Mouse (Mus musculus) embryonic stem cell, embryonic (primary cell): ENCODE measurements around the gene Osbpl7.

Source experiments
- CTCF ChIA-PET, 4 experiments: fragments of 300-600 bp in 2 of 4; fragments of 350-600 bp in 2 of 4; sonication (Branson Sonifier 250); formaldehyde crosslinking; loops; one replicate each; lab custom pipeline; 2022; ENCODE audit warnings: inconsistent platforms in 2 of 4; lab: Charles Lee
- POLR2A ChIA-PET, 4 experiments: fragments of 300-600 bp in 2 of 4; fragments of 350-600 bp in 2 of 4; sonication (Branson Sonifier 250); formaldehyde crosslinking; loops; one replicate each; lab custom pipeline; 2022; ENCODE audit warnings: antibody characterized with exemption in 4 of 4, inconsistent platforms in 1 of 4; lab: Charles Lee

The Osbpl7 gene

GRCm38 (mm10) chr11:97029686-97030417 is 20.6 kb upstream of the Osbpl7 start, which contains the start of gene Scrn2:
TSS of gene Scrn2 (plus strand) at chr11:97029938.
- ChIA-PET CTCF (interaction anchor here (0.5 to 3.8 kb wide), 56 partner anchors 8 to 1560 kb away, joined by 3 to 25 read pairs (median 4); partner anchors contain the start of genes Cdk5rap3 (in 3 of the 4), Lrrc46 (in 3 of the 4), Mrpl10 (in 3 of the 4) and Osbpl7 (in 1 of the 4)), POLR2A (interaction anchor here in 3 of 4 experiments (0.5 to 5.5 kb wide), 47 partner anchors 8 to 280 kb away, joined by 3 to 32 read pairs (median 4); partner anchors contain the start of genes Lrrc46 (in 3 of the 3), Mrpl10 (in 3 of the 3), Cdk5rap3 (in 2 of the 3) and Osbpl7 (in 2 of the 3))

- CTCF ChIA-PET = interaction anchor here (0.5 to 3.8 kb wide), 37 partner anchors 9 to 1263 kb away, joined by 3 to 25 read pairs (median 4); partner anchors contain the start of genes Lrrc46 (in 3 of the 4), Mrpl10 (in 3 of the 4), Cdk5rap3 (in 2 of the 4) and Osbpl7 (in 1 of the 4)
- POLR2A ChIA-PET = interaction anchor here (0.6 to 5.5 kb wide), 29 partner anchors 8 to 642 kb away, joined by 3 to 32 read pairs (median 5); partner anchors contain the start of genes Lrrc46 (in 2 of the 4), Mrpl10 (in 2 of the 4), Cdk5rap3 (in 1 of the 4) and Nfe2l1 (in 1 of the 4)
Observed at GRCm38 (mm10) chr11:97030426-97030825, 20.0 kb upstream of the Osbpl7 start.

GRCm38 (mm10) chr11:97031977-97032376 is 18.5 kb upstream of the Osbpl7 start:
- CTCF ChIA-PET = interaction anchor here in 2 of 4 experiments (0.5 to 3.6 kb wide), 4 partner anchors 9 to 266 kb away, joined by 3 to 25 read pairs (median 3); partner anchors contain the start of genes Lrrc46 (in 1 of the 2) and Mrpl10 (in 1 of the 2)
- POLR2A ChIA-PET = interaction anchor here in 1 of 4 experiments (5.5 kb wide), 1 partner anchor 9 kb away, joined by 32 read pairs; the partner anchor contains the start of genes Lrrc46 and Mrpl10

DNA sequence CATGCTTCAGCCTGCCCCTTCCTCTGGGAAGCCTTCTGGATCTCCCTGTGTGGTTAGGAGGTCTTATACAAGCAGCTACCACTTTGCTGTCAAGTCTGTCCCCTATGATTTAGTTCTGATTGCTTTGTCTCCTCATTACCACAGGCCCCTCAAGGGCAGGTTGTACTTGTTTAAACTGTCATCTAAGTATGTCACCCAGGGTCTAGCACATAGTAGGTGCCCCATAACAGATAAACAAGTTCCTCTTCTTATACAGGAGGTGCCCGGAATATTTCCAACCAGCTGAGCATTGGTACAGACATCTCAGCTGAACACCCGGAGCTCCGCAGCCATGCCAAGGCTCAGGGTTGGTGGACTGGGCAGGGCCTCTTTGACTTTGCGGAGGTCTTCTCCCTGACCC is 17.9 kb upstream of the Osbpl7 start:
- CTCF ChIA-PET = interaction anchor here in 1 of 4 experiments (0.5 to 1.0 kb wide), 2 partner anchors 9 to 265 kb away, joined by 3 read pairs; partner anchors contain the start of genes Lrrc46 and Mrpl10
- POLR2A ChIA-PET = interaction anchor here in 1 of 4 experiments (0.5 to 5.5 kb wide), 2 partner anchors 9 to 218 kb away, joined by 3 to 32 read pairs; partner anchors contain the start of genes Lrrc46 and Mrpl10

DNA sequence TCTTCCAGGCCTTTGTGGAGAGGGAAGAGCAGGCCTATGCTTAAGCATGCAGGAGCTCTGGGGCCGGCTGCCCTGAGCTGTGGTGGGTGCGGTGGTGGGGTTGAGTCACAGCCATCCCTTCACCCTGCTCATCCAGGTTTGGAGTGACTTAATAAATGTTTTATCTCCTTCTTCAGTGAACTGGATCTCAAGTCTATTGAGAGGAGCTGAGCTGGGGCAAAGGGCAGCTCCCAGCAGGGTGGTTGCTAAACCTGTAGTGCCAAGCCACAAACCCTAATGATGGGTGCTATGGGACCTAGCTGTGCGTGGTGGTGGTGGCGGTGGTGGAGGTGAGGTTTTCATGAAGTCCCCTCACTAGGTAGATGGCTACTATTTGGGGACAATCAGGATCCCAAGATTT is 16.6 kb upstream of the Osbpl7 start:
- POLR2A ChIA-PET = interaction anchor here in 3 of 4 experiments (0.7 to 3.6 kb wide), 5 partner anchors 8 to 125 kb away, joined by 3 to 14 read pairs (median 3); no protein-coding TSS in a partner anchor
- CTCF ChIA-PET = interaction anchor here in 3 of 4 experiments (0.6 to 3.3 kb wide), 7 partner anchors 8 to 82 kb away, joined by 3 to 18 read pairs (median 3); no protein-coding TSS in a partner anchor

GRCm38 (mm10) chr11:97036141-97036540 is 14.3 kb upstream of the Osbpl7 start:
- ChIA-PET POLR2A (interaction anchor here in 3 of 4 experiments (0.8 to 3.6 kb wide), 6 partner anchors 10 to 84 kb away, joined by 3 to 14 read pairs (median 4); no protein-coding TSS in a partner anchor), CTCF (interaction anchor here in 3 of 4 experiments (0.9 to 3.3 kb wide), 6 partner anchors 9 to 80 kb away, joined by 3 to 18 read pairs (median 4); no protein-coding TSS in a partner anchor)

DNA sequence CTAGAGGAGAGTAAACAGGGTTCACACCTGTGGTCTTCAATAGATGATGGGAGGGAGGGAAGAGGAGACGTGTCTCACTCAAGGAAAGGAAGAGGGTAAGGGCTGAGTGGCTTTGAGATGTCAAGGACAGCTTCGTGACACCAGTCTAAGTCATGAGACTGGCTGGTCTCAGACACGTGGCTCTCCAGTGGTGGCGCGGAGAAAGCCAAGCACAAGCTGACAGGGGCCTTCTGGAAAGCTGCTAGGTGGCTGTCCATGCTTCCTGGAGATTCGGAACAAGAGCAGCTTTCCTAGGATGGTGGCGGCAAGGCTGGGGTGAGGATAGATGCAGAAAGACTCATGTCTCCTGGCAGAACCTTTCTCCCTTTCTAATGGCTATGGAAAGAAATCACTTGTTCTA is 11.5 kb upstream of the Osbpl7 start:
- ChIA-PET POLR2A (interaction anchor here in 3 of 4 experiments (0.5 to 4.2 kb wide), 19 partner anchors 9 to 1032 kb away, joined by 3 to 38 read pairs (median 5); partner anchors contain the start of genes Osbpl7 (in 2 of the 3), Scrn2 (in 2 of the 3) and Mllt6 (in 1 of the 3)), CTCF (interaction anchor here (0.6 to 4.2 kb wide), 13 partner anchors 9 to 292 kb away, joined by 3 to 37 read pairs (median 5); partner anchors contain the start of genes Scrn2 (in 3 of the 4) and Osbpl7 (in 1 of the 4))

DNA sequence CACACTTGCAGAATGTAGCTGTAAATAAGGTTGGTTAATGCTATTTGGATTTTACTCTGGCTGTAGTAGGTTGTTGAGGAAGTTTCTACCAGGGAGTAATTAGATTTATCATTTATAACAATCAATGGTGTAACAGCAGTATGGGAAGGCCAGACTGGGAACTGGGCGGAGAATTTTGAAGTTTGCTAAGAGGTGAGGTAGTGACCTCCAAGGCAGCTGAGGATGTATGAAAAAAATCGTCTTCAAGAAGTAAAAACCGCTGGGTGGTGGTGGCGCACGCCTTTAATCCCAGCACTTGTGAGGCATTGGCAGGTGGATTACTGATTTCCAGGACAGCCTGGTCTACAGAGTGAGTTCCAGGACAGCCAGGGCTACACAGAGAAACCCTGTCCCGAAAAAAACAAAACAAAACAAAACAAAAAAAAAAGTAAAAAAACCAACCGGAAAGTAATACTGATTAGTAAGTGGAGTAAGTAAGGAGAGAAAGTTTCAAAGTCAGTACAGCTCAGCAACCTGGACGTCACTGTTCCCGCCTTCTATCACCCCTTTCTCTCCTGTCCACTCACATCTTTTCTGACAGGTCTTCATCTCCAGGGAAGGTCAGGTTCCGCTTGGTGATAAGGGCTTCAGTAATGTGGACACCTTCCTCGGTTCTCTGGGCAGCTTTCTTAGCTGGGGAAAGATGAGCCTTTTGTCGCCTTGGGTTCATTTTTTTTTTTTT is 10.0 kb upstream of the Osbpl7 start:
- POLR2A ChIA-PET = interaction anchor here (0.6 to 4.2 kb wide), 64 partner anchors 10 to 1728 kb away, joined by 3 to 38 read pairs (median 4); partner anchors contain the start of genes Scrn2 (in 3 of the 4), Kpnb1 (in 2 of the 4), Osbpl7 (in 2 of the 4) and Cdk5rap3 (in 1 of the 4)
- CTCF ChIA-PET = interaction anchor here (0.6 to 4.2 kb wide), 26 partner anchors 10 to 1163 kb away, joined by 3 to 37 read pairs (median 6); partner anchors contain the start of genes Scrn2 (in 2 of the 4) and Osbpl7 (in 1 of the 4)

DNA sequence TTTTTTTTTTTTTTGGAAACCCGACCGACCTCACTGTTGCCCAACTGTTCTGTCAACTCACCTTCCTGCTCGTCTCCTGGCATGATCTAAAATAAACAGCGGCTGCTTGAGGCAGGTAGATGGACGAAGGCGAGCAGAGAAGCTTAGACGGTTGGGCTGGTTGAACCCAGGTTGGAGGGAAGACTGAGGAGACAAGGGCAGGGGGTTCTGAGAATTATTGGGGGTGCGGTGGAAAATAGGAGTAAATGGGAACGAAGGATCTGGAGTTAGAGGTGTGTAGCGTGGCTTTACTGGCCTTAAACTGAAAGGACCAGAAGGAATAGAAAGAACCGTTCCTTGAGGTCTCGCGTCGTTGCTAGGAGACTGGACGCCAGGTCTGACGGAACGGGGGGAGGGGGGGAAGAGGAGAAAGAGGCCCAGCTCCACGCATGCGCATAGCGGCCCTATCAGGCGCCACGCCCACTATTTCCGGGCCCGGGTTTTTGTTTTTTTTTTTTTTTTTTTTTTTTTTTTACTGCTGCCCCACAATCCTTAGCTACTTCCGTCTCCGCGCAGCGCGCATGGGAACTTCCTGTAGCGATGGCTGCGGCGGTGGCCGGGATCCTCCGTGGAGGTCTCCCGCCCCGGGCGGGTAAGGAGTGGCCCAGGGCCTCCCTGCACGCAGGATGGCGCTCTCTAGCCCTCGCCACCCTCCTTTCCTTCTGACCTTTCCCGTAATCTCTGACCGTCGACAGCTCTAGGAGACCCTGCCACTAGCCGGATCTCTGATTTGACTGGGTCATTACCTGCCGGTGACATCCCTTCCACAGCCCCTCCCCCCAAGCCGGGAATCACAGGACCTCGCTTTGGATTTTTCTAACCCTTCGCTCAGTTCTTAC is 9.2 kb upstream of the Osbpl7 start, which contains the start of the genes Lrrc46 and Mrpl10:
Gene Lrrc46, minus strand, starts transcription at position 386 of the 878 bp plus-strand sequence.
Gene Mrpl10, plus strand, starts transcription at position 539 of the 878 bp plus-strand sequence.
- POLR2A ChIA-PET = interaction anchor here (0.6 to 4.2 kb wide), 88 partner anchors 9 to 1794 kb away, joined by 3 to 38 read pairs (median 4); partner anchors contain the start of genes Scrn2 (in 3 of the 4), Cdk5rap3 (in 2 of the 4), Kpnb1 (in 2 of the 4) and Osbpl7 (in 2 of the 4)
- CTCF ChIA-PET = interaction anchor here (0.5 to 4.2 kb wide), 41 partner anchors 9 to 1162 kb away, joined by 3 to 37 read pairs (median 4); partner anchors contain the start of genes Scrn2 (in 3 of the 4), Cdk5rap3 (in 1 of the 4) and Osbpl7 (in 1 of the 4)

- ChIA-PET POLR2A (interaction anchor here in 2 of 4 experiments (0.9 to 2.1 kb wide), 10 partner anchors 15 to 349 kb away, joined by 3 to 8 read pairs (median 4); partner anchors contain the start of gene Scrn2 (in 2 of the 2)), CTCF (interaction anchor here (0.5 to 2.3 kb wide), 23 partner anchors 9 to 883 kb away, joined by 3 to 20 read pairs (median 4); partner anchors contain the start of genes Cdk5rap3 (in 1 of the 4), Pnpo (in 1 of the 4) and Scrn2 (in 1 of the 4))
Observed at GRCm38 (mm10) chr11:97044902-97045301, 5.5 kb upstream of the Osbpl7 start.

DNA sequence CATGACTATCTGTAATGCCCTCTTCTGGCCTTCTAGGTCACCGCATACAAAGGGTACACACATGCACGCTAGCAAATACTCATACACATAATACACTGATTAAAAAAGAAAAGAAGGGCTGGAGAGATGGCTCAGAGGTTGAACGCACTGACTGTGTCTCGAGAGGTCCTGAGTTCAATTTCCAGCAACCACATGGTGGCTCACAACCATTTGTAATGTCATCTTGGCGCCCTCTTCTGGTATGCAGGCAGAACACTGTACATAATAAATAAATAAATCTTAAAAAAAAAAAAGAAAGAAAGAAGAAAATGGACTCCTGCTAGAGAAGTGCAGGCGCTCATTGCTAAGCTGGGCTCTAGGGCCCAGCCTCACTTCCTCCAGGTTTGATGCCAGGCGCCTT is 4.6 kb upstream of the Osbpl7 start:
- POLR2A ChIA-PET = interaction anchor here in 2 of 4 experiments (0.6 to 2.1 kb wide), 16 partner anchors 13 to 144 kb away, joined by 3 to 8 read pairs (median 3); partner anchors contain the start of genes Scrn2 (in 2 of the 2) and Cdk5rap3 (in 1 of the 2)
- CTCF ChIA-PET = interaction anchor here (0.5 to 2.3 kb wide), 39 partner anchors 10 to 624 kb away, joined by 3 to 20 read pairs (median 3); partner anchors contain the start of genes Cdk5rap3 (in 2 of the 4), Scrn2 (in 2 of the 4), Pnpo (in 1 of the 4) and Sp2 (in 1 of the 4)

DNA sequence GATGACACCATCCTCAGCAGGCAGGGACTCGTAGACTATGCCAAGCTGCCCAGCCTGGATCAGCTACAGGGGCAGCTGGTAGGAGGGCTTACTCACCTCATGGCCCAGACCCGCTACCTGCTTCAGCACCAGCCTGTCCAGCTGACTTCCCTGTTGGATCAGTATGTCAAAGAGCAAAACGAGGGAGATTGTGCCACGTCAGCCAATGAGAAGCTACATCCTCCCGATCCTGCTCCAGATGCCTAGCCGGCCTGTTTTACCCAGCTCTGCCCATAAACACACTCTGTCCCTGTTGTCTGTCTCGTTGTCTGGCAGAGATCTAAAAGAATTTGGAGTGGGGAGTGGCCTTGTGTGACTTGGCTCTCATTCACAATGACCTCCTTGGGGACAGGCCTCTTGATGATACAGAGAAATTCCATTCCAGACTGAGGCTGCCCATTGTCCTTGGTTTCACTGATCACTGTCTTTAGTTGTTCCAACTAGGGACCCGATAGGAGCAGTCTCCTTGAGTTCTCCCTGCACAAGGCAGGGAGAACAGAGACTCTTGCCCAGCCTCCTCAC is 2.3 kb upstream of the Osbpl7 start:
- CTCF ChIA-PET = interaction anchor here in 1 of 4 experiments (1.0 kb wide), 1 partner anchor 19 kb away, joined by 3 read pairs; no protein-coding TSS in a partner anchor

GRCm38 (mm10) chr11:97049492-97050085 is 839 bp upstream of the Osbpl7 start:
- ChIA-PET CTCF (interaction anchor here in 2 of 4 experiments (0.8 to 1.9 kb wide), 3 partner anchors 19 to 133 kb away, joined by 3 to 5 read pairs (median 3); partner anchors contain the start of gene Cdk5rap3 (in 1 of the 2)), POLR2A (interaction anchor here in 2 of 4 experiments (0.8 to 2.9 kb wide), 11 partner anchors 8 to 226 kb away, joined by 3 to 17 read pairs (median 4); partner anchors contain the start of genes Copz2 (in 1 of the 2), Lrrc46 (in 1 of the 2) and Mrpl10 (in 1 of the 2))

More for the DNA sequence above, 2.3 kb upstream of the Osbpl7 start:
- POLR2A ChIA-PET = interaction anchor here in 2 of 4 experiments (0.6 to 1.6 kb wide), 9 partner anchors 10 to 140 kb away, joined by 3 to 4 read pairs (median 3); partner anchors contain the start of gene Scrn2 (in 1 of the 2)
